Mouse (Mus musculus) hindbrain, embryonic 14.5 days (tissue): Measurements from ENCODE around the gene Mrps23. TPM values are rescaled to one million over a fixed set of nuclear protein-coding genes. Genes with fewer than 3 reads are reported as not detected.
"Not testable (repeated sequence)": the region's sequence is repeated elsewhere in the genome, so short reads cannot be mapped to it uniquely, and the experiment has no call there.

Experiments
- ATAC-seq: fragments of 200-750 bp; cut with Nextera tagmentation; 2 replicates; pipeline ENCODE4 v1.8.0; 2017; ENCODE audit warnings: moderate number of reproducible peaks, mild to moderate bottlenecking, moderate TSS enrichment, moderate library complexity; ENCODE audit not compliant: low FRiP score
- DNase-seq: peaks from one replicate; pipeline ENCODE4 v3.0.0-alpha.2; 2015; ENCODE audit warnings: low spot score
- H3K27ac ChIP-seq: fragments of 300-500 bp; sonication (generic); 2 replicates; pipeline ENCODE4 v1.5.1; 2014; ENCODE audit warnings: mild to moderate bottlenecking, moderate library complexity
- H3K27me3 ChIP-seq: fragments of 300-500 bp; sonication (generic); 2 replicates; pipeline ENCODE4 v1.6.1; 2014; ENCODE audit warnings: mild to moderate bottlenecking, low read length, mixed read lengths; ENCODE audit not compliant: control insufficient read depth, insufficient read depth
- H3K36me3 ChIP-seq: fragments of 300-500 bp; sonication (generic); replicated peaks from 2 replicates; pipeline ENCODE4 v1.6.1; 2014; ENCODE audit not compliant: control insufficient read depth, insufficient read depth
- H3K4me1 ChIP-seq: fragments of 300-500 bp; sonication (generic); replicated peaks from 2 replicates; pipeline ENCODE4 v1.6.1; 2014; ENCODE audit warnings: antibody characterized with exemption, low read length, mixed read lengths; ENCODE audit not compliant: control insufficient read depth, insufficient read depth
- H3K4me2 ChIP-seq: fragments of 300-500 bp; sonication (generic); replicated peaks from 2 replicates; pipeline ENCODE4 v1.6.1; 2014; ENCODE audit warnings: mild to moderate bottlenecking, moderate library complexity
- H3K4me3 ChIP-seq: fragments of 300-500 bp; sonication (generic); replicated peaks from 2 replicates; pipeline ENCODE4 v1.5.1; 2014; ENCODE audit warnings: mild to moderate bottlenecking, low read length
- H3K9ac ChIP-seq: fragments of 300-500 bp; sonication (generic); 2 replicates; pipeline ENCODE4 v1.6.1; 2014
- H3K9me3 ChIP-seq: fragments of 300-500 bp; sonication (generic); 2 replicates; pipeline ENCODE4 v1.6.1; 2016; ENCODE audit warnings: low read length; ENCODE audit not compliant: control insufficient read depth
- WGBS: fragments of 180-500 bp; shearing (Covaris S2); extraction: QIAGEN DNeasy Blood & Tissue Kit; methylation state at CpG from one replicate; pipeline ENCODE4 v1.1.7; 2014; 5-methylcytosine and 5-hydroxymethylcytosine counted together
- polyA plus RNA-seq: library from polyadenylated mRNA; unstranded; fragments of >200 nt; fragmentation: Nextera tagmentation; extraction: Ambion mirVana; gene quantifications from 2 replicates; pipeline ENCODE4 v1.2.1, GENCODE M21; 2014

Gene Mrps23
- polyA plus RNA-seq, 1 experiment from 2014 or later = 67.8 TPM

DNA sequence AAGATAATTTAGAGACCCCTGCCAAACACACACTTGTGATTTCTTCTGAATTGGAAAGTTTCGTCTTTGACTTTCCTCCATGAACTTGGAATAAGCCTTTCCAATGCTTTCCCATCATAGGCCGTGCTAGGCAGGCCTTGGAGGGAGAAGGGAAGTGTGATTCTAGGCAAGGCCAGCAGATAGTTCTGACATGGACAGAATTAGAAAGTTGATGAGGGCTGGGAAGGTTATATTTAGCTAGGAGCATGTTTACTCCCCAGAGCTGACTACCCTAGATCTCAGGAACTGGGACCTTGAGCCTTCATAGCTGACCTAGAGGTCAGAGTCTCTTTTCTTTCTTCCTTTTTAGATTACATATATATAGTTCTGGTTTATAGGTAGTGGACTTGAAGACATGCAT is 3.0 kb upstream of the Mrps23 start:
- Histone ChIP-seq H3K4me2 (no peak overlapping the region), H3K27ac (no peak overlapping the region), H3K36me3 (no peaks in the 10 kb centered on the region), H3K4me3 (no peak overlapping the region), H3K9me3 (no peaks in the 10 kb centered on the region), H3K4me1 (peaks cover 18% of the 10 kb centered on the region), H3K27me3 (no peaks in the 10 kb centered on the region), H3K9ac (no peak overlapping the region)
- WGBS = 79% methylated on average over 2 of the region's 2 CpGs
- DNase-seq = no peak
- no peak for ATAC-seq

- H3K27me3 ChIP-seq = no peaks in the 10 kb centered on the region
- DNase-seq = no peak
- 11% methylated on average over 2 of the region's 2 CpGs for WGBS
- ATAC-seq = no peak
- no peak overlapping the region for H3K9ac ChIP-seq
- no peak overlapping the region for H3K4me3 ChIP-seq
- peaks cover 18% of the 10 kb centered on the region for H3K4me1 ChIP-seq
- H3K36me3 ChIP-seq = peaks cover 1% of the 10 kb centered on the region
- no peak overlapping the region for H3K4me2 ChIP-seq
- H3K9me3 ChIP-seq = no peaks in the 10 kb centered on the region
- no peak overlapping the region for H3K27ac ChIP-seq
Measured at GRCm38 (mm10) chr11:88202077-88202476, 2.1 kb upstream of the Mrps23 start.

DNA sequence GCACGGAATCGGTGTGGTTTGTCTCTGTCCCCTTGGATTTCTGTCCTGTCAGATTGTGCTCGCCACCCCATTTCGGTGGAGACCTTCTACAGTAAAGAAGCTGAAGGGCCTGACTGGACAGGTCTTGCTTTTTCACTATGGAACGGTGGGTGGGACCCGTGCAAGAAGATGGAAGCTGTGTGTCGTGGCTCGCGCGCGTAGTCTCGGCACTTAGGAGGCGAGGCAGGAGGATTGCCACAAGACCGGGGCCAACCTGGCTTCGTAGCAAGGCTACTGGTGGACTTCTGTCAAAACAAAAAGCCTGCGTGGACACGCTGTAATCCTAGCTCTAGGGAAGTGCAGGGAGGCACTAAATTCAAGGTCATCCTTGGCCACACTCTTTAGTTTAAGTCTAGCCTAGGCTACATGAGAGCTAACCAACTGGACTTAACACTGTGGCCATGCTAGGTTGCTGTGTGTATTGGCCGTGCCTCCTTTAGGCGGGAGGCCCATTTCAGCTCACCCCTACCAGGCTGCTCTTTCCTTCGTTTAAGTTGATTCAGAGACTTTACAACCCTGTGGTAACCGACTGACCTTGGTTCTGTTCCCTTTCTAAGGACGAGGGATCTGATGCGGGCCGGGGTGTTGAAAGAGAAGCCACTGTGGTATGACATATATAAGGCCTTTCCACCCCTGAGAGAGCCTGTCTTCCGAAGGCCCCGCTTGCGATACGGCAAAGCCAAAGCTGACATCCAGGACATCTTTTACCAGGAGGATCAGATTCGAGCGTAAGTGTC is 593 bp downstream of the Mrps23 start:
- Histone ChIP-seq H3K4me3 (peak overlapping the region; percentile 78), H3K4me1 (peaks cover 18% of the 10 kb centered on the region), H3K9ac (peak overlapping the region; percentile 93), H3K27ac (peak overlapping the region; percentile 71), H3K4me2 (peak overlapping the region; percentile 91), H3K27me3 (no peaks in the 10 kb centered on the region), H3K9me3 (no peaks in the 10 kb centered on the region), H3K36me3 (peaks cover 27% of the 10 kb centered on the region)
- WGBS = 33% methylated on average over 30 of the region's 30 CpGs
- DNase-seq (no peak), ATAC-seq (peak; percentile 12; the same call in 1 of the 2 replicates)

DNA sequence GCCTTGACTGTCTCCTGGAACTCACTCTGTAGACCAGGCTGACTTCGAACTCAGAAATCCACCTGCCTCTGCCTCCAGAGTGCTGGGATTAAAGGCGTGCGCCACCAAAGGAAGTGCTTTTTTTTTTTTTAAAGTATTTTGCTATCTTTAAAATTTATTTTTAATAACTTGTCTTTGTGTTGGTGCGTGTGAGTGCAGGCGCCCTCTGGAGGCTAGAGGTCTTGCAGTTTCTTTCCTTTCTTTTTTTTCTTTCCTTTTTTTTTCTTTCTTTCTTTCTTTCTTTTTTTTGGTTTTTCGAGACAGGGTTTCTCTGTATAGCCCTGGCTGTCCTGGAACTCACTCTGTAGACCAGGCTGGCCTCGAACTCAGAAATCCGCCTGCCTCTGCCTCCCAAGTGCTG is 2.4 kb downstream of the Mrps23 start:
- H3K9me3 ChIP-seq, ATAC-seq, H3K4me3 ChIP-seq, H3K27ac ChIP-seq, H3K9ac ChIP-seq, H3K27me3 ChIP-seq, DNase-seq, H3K4me2 ChIP-seq: not testable (repeated sequence)
- Histone ChIP-seq H3K4me1 (peaks cover 18% of the 10 kb centered on the region), H3K36me3 (peaks cover 45% of the 10 kb centered on the region)
- 91% methylated on average over 8 of the region's 8 CpGs for WGBS

- 97% methylated on average over 2 of the region's 2 CpGs for WGBS
- Histone ChIP-seq H3K27ac (no peak overlapping the region), H3K36me3 (peaks cover 55% of the 10 kb centered on the region), H3K4me2 (no peak overlapping the region), H3K4me3 (no peak overlapping the region), H3K9ac (no peak overlapping the region; the same call in 1 of the 2 replicates), H3K9me3 (no peaks in the 10 kb centered on the region), H3K27me3 (no peaks in the 10 kb centered on the region), H3K4me1 (peaks cover 18% of the 10 kb centered on the region)
- DNase-seq = no peak
- no peak for ATAC-seq
Measured at GRCm38 (mm10) chr11:88207697-88208096, 3.5 kb downstream of the Mrps23 start.

DNA sequence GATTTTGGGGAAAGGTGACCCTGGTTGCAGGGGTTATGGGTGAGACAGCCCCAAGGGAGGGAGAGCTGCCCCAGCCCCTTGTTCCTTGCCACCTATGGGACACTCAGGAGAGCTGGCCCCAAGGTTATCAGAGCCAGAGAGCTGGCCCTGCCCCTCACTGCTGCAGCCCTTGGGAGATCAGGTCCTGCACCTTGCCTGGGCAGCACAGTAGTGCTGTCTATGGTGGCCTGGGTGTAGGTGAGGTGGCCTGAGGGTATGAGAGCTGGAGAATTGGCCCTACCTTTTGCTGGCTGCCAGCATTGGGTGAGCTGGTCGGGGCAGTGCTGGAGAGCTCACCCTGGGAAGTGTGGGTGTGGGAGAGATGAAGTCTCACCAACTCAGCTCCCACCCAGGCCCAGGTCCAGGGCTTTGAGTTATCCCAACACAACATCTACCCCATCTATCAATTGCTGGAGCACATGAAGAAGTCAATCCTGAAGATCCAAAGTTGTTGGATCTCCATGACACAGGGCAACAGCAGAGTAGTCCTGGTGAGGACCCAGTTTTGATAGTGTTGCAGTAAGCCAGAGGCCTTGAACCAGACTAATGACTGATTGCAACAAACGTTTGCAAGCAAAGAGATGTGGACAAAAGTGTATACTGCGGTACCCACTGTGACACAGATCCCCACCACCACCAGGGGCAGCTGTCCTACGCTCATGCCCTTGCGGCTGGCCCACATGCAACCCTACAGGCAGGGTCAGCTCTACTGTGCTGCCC is 7.8 kb downstream of the Mrps23 start:
- H3K27me3 ChIP-seq = no peaks in the 10 kb centered on the region
- DNase-seq (no peak), ATAC-seq (no peak)
- no peak overlapping the region for H3K9ac ChIP-seq
- H3K9me3 ChIP-seq = no peaks in the 10 kb centered on the region
- H3K27ac ChIP-seq = no peak overlapping the region
- no peak overlapping the region for H3K4me2 ChIP-seq
- H3K36me3 ChIP-seq = peaks cover 54% of the 10 kb centered on the region
- H3K4me3 ChIP-seq = no peak overlapping the region
- peaks cover 13% of the 10 kb centered on the region for H3K4me1 ChIP-seq
- WGBS = 84% methylated on average over 5 of the region's 5 CpGs

DNA sequence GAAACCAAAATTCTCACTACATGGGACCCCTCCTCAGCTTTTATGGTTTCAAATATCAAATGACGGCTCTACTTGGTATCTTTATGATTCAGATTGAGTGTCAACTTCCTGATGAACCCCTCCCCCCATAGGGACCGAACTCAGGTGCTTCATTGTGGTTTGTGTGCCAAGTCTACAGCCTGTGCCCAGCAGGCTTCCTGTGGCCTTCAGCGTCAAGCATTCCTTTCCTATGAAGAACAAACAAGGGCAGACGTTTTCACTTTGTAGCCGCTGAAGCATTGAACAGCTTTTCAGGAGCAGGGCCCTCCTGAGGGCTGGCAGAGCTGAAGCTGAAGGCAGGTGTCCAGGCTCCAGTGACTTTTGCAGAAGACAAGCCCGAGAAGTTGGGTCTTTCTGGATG is 9.6 kb downstream of the Mrps23 start:
- H3K4me3 ChIP-seq = no peak overlapping the region
- H3K9ac ChIP-seq = no peak overlapping the region
- peaks cover 37% of the 10 kb centered on the region for H3K36me3 ChIP-seq
- no peak overlapping the region for H3K27ac ChIP-seq
- H3K27me3 ChIP-seq = no peaks in the 10 kb centered on the region
- ATAC-seq (no peak), DNase-seq (no peak)
- WGBS = 45% methylated on average over 6 of the region's 6 CpGs
- no peak overlapping the region for H3K4me2 ChIP-seq
- peaks cover 13% of the 10 kb centered on the region for H3K4me1 ChIP-seq
- H3K9me3 ChIP-seq = no peaks in the 10 kb centered on the region

GRCm38 (mm10) chr11:88214881-88215831 is 11.0 kb downstream of the Mrps23 start:
- Histone ChIP-seq H3K27ac (peak overlapping the region; percentile 69), H3K9me3 (no peaks in the 10 kb centered on the region), H3K27me3 (no peaks in the 10 kb centered on the region), H3K4me2 (peak overlapping the region; percentile 43), H3K36me3 (peaks cover 24% of the 10 kb centered on the region), H3K9ac (peak overlapping the region; percentile 32), H3K4me3 (no peak overlapping the region), H3K4me1 (peaks cover 13% of the 10 kb centered on the region)
- DNase-seq (peak; percentile 59), ATAC-seq (peak; percentile 72)
- 40% methylated on average over 21 of the region's 21 CpGs for WGBS
